Mouse (Mus musculus) c-Kit-positive CD71-negative TER-119-negative erythroid progenitor cells, embryonic 14.5 days (primary cell): ENCODE data around the gene Arfgef3.
"Not testable (repeated sequence)": the region's sequence is repeated elsewhere in the genome, so short reads cannot be mapped to it uniquely, and the experiment has no call there.

Experiments used
- DNase-seq: peaks from one replicate; pipeline ENCODE4 v3.0.0-alpha.2; 2013; ENCODE audit warnings: low read depth

The Arfgef3 gene

GRCm38 (mm10) chr10:18584188-18584587 lies 159.6 kb downstream of the Arfgef3 start:
- DNase-seq = no peak

GRCm38 (mm10) chr10:18572581-18572980 lies 171.2 kb downstream of the Arfgef3 start:
- no peak for DNase-seq

GRCm38 (mm10) chr10:18562940-18563339 lies 180.8 kb downstream of the Arfgef3 start:
- no peak for DNase-seq

- no peak for DNase-seq
These were observed 182.3 kb downstream of the Arfgef3 start for GRCm38 (mm10) chr10:18561445-18561844.

GRCm38 (mm10) chr10:18559076-18559475 lies 184.7 kb downstream of the Arfgef3 start:
- DNase-seq = not testable (repeated sequence)

- no peak for DNase-seq
These were observed 194.2 kb downstream of the Arfgef3 start for GRCm38 (mm10) chr10:18549321-18550216.

- DNase-seq = no peak
These were observed 196.4 kb downstream of the Arfgef3 start for GRCm38 (mm10) chr10:18547381-18547780.

- peak; percentile 45 for DNase-seq
These were observed 197.9 kb downstream of the Arfgef3 start, which contains the start of gene Hebp2 for GRCm38 (mm10) chr10:18545813-18546235. TSS of gene Hebp2 (minus strand) at chr10:18546076.

- DNase-seq = no peak
These were observed 198.4 kb downstream of the Arfgef3 start for GRCm38 (mm10) chr10:18545309-18545708.

- no peak for DNase-seq
These were observed 206.9 kb downstream of the Arfgef3 start for GRCm38 (mm10) chr10:18536889-18537288.

GRCm38 (mm10) chr10:18532293-18532692 lies 211.5 kb downstream of the Arfgef3 start:
- DNase-seq = no peak
